Mouse (Mus musculus) intestine, postnatal 0 days (tissue): ENCODE data around the gene Ccr1l1. TPM values are rescaled to one million over a fixed set of nuclear protein-coding genes. Genes with fewer than 3 reads are reported as not detected.

ENCODE experiments used
- ATAC-seq: fragments of 200-750 bp; cut with Nextera tagmentation; 2 replicates; pipeline ENCODE4 v1.8.0; 2017; ENCODE audit warnings: mild to moderate bottlenecking, moderate TSS enrichment, moderate library complexity
- H3K27ac ChIP-seq: fragments of 300-500 bp; sonication (generic); 2 replicates; pipeline ENCODE4 v1.5.1; 2014; ENCODE audit warnings: mild to moderate bottlenecking, low read depth, low read length, moderate library complexity
- H3K27me3 ChIP-seq: fragments of 300-500 bp; sonication (generic); replicated peaks from 2 replicates; pipeline ENCODE4 v1.6.1; 2014; ENCODE audit warnings: low read length, mixed read lengths; ENCODE audit not compliant: control insufficient read depth, insufficient read depth
- H3K36me3 ChIP-seq: fragments of 300-500 bp; sonication (generic); 2 replicates; pipeline ENCODE4 v1.6.1; 2014; ENCODE audit warnings: mild to moderate bottlenecking, moderate library complexity; ENCODE audit not compliant: control insufficient read depth, insufficient read depth
- H3K4me1 ChIP-seq: fragments of 300-500 bp; sonication (generic); replicated peaks from 2 replicates; pipeline ENCODE4 v1.6.1; 2014; ENCODE audit warnings: antibody characterized with exemption, low read length, mixed read lengths; ENCODE audit not compliant: control insufficient read depth, insufficient read depth
- H3K4me2 ChIP-seq: fragments of 300-500 bp; sonication (generic); replicated peaks from 2 replicates; pipeline ENCODE4 v1.6.1; 2014; ENCODE audit warnings: low read depth, mild to moderate bottlenecking, moderate library complexity
- H3K4me3 ChIP-seq: fragments of 300-500 bp; sonication (generic); 2 replicates; pipeline ENCODE4 v1.5.1; 2014; ENCODE audit warnings: low read depth, low read length
- H3K9ac ChIP-seq: fragments of 300-500 bp; sonication (generic); 2 replicates; pipeline ENCODE4 v1.6.1; 2014; ENCODE audit warnings: mild to moderate bottlenecking, low read depth, low read length
- H3K9me3 ChIP-seq: fragments of 300-500 bp; sonication (generic); 2 replicates; pipeline ENCODE4 v1.6.1; 2016; ENCODE audit warnings: mixed run types; ENCODE audit not compliant: control insufficient read depth
- CTCF ChIP-seq: sonication (generic); IDR thresholded peaks from 2 replicates; pipeline ENCODE4 v1.5.1; 2016; ENCODE audit warnings: low read depth, mild to moderate bottlenecking, control low read depth, antibody characterized with exemption, moderate library complexity
- WGBS: fragments of 180-500 bp; shearing (Covaris S2); extraction: QIAGEN DNeasy Blood & Tissue Kit; methylation state at CpG from one replicate; pipeline ENCODE4 v1.1.7; 2014; 5-methylcytosine and 5-hydroxymethylcytosine counted together
- polyA plus RNA-seq: library from polyadenylated mRNA; unstranded; fragments of >200 nt; fragmentation: Nextera tagmentation; extraction: Ambion mirVana; gene quantifications from 2 replicates; pipeline ENCODE4 v1.2.1, GENCODE M21; 2015

Gene Ccr1l1
- polyA plus RNA-seq, 1 experiment from 2014 or later = not detected

DNA sequence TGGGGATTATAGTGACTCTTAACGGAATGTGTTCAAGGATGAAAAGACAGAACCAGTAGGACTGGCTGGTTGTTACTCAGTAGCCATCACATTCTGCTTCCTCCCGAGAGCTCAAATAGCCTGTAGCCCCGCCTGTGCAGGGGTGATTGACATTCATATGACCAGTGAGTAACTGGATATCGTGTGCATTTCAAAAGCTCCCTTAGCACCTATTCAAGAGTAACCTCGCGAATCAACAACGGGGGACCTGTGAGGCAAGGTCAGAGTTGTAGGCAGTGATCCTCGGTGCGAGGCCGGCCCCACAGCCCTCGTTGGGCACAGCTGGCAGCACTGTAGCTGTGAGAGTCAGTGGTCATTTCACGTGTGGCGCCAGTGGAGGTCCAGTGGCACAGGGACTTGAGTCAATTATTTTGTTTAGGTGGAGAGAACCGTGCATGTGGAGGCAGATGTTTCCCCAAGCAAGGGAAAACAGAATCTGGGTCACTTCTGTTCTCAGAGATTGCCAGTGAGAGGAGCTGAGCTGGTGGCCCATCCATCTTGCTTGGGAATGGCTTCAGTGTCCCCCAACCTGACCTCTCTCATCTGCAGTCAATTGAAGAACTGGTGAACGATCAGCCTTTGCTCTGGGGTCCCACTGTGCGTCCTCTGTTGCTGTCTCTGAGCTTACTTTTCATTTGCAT, 50.8 kb downstream of the Ccr1l1 start:
- Histone ChIP-seq H3K4me1 (no peaks in the 10 kb centered on the region), H3K27me3 (no peaks in the 10 kb centered on the region), H3K9ac (no peak overlapping the region), H3K4me2 (0 out of 2 replicates have a peak overlapping the region, but pooled peaks have one; percentile 25), H3K27ac (no peak overlapping the region), H3K4me3 (no peak overlapping the region), H3K9me3 (no peaks in the 10 kb centered on the region), H3K36me3 (no peaks in the 10 kb centered on the region)
- no peak for ATAC-seq
- TF ChIP-seq CTCF = no peak
- 58% methylated on average over 16 of the region's 16 CpGs for WGBS

Other genes with a start within 250 kb of the Ccr1l1 start
- 0.90 and 1.3 TPM in 2 replicates for gene Cxcr6, start 171.9 kb downstream of the Ccr1l1 start, polyA plus RNA-seq
- 3.8 and 5.5 TPM in 2 replicates for gene Fyco1, start 126.5 kb downstream of the Ccr1l1 start, polyA plus RNA-seq
- gene Xcr1, start 116.4 kb downstream of the Ccr1l1 start, polyA plus RNA-seq = 0.05 TPM in 2 replicates
- 4.4 and 4.9 TPM in 2 replicates for gene Ccr1, start 9.7 kb downstream of the Ccr1l1 start, polyA plus RNA-seq
- gene Ccr3, start 43.6 kb upstream of the Ccr1l1 start, polyA plus RNA-seq = 0.05 and 0.10 TPM in 2 replicates
- 0.85 and 1.2 TPM in 2 replicates for gene Ccr2, start 123.5 kb upstream of the Ccr1l1 start, polyA plus RNA-seq
- gene Ccr5, start 143.1 kb upstream of the Ccr1l1 start, polyA plus RNA-seq = 0.74 and 1.1 TPM in 2 replicates